15 mouse cellular contexts compared by ENCODE assay signal in the genomic region with DNA sequence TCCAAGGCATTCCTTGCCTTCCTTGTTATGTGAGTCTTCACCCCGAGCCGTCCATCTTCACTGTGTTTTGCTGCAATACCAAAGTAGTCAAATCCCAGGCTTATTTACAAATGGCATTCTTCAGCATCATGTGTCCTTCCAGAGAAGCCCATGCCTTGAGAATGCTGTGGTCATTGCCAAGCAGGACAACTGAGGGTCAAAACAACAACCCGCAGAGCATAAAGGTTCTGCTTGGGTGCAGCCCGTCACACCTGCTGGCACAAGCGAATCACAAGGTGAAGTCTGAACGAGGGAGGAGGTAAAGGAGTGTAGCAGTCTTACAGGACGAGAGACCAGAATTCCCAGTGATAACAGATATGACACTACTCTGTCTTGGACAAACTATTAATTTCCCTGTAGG. TPM values are rescaled to one million over a fixed set of nuclear protein-coding genes. Genes with fewer than 3 reads are reported as not detected.
"Had no signal": no experiment of that assay in that cellular context is flagged by ENCODE, and none has a peak within 500 bp of the region (broad histone marks: within the 10 kb centered on the region; RNA-seq: fewer than 3 reads in every experiment).

No protein-coding gene starts in this region.

- H3K9me3 ChIP-seq: limb, embryonic 12.5 days; liver, embryonic 13.5 days; lung, embryonic 15.5 days; midbrain, embryonic 13.5 days; neural tube, embryonic 15.5 days had no signal

- H3K27me3 ChIP-seq: limb, embryonic 12.5 days; liver, embryonic 13.5 days; lung, embryonic 15.5 days; midbrain, embryonic 13.5 days; neural tube, embryonic 15.5 days had no signal

- H3K4me2 ChIP-seq: limb, embryonic 12.5 days; liver, embryonic 13.5 days; lung, embryonic 15.5 days; midbrain, embryonic 13.5 days; neural tube, embryonic 15.5 days had no signal

- H3K27ac ChIP-seq: layer of hippocampus, adult 2 months; limb, embryonic 12.5 days; liver, embryonic 13.5 days; lung, embryonic 15.5 days; midbrain, embryonic 13.5 days; neural tube, embryonic 15.5 days; stomach, postnatal 0 days had no signal

- H3K9ac ChIP-seq: limb, embryonic 12.5 days; liver, embryonic 13.5 days; liver, postnatal 0 days; lung, embryonic 15.5 days; midbrain, embryonic 13.5 days; neural tube, embryonic 15.5 days had no signal

- DNase-seq: liver; liver, embryonic 13.5 days; liver, postnatal 0 days; lung, postnatal 14 days; right cerebral cortex, adult 18-20 months; thymus, postnatal 4 days had no signal

- H3K4me1 ChIP-seq: limb, embryonic 12.5 days; liver, embryonic 13.5 days; lung, embryonic 15.5 days; midbrain, embryonic 13.5 days; neural tube, embryonic 15.5 days had no signal

- H3K36me3 ChIP-seq: limb, embryonic 12.5 days; liver, embryonic 13.5 days; lung, embryonic 15.5 days; midbrain, embryonic 13.5 days; neural tube, embryonic 15.5 days had no signal

- ATAC-seq: intestine, postnatal 0 days; liver, postnatal 0 days; midbrain, embryonic 13.5 days had no signal

- H3K4me3 ChIP-seq: layer of hippocampus, adult 2 months; limb, embryonic 12.5 days; liver, embryonic 13.5 days; lung, embryonic 15.5 days; midbrain, embryonic 13.5 days; neural tube, embryonic 15.5 days had no signal

RNA-seq across cellular contexts. Expression of a gene that starts 45.9 kb away (rescaled TPM):
- polyA plus RNA-seq: intestine, postnatal 0 days; limb, embryonic 12.5 days; liver, embryonic 13.5 days; liver, postnatal 0 days; lung, embryonic 15.5 days; midbrain, embryonic 13.5 days; midbrain, postnatal 0 days; neural tube, embryonic 11.5 days; neural tube, embryonic 15.5 days; stomach, postnatal 0 days had no signal
